Mouse (Mus musculus) B cell, adult 62 days (primary cell): ENCODE data around the gene Psmd1. TPM values are rescaled to one million over a fixed set of nuclear protein-coding genes. Genes with fewer than 3 reads are reported as not detected.

Source experiments
- total RNA-seq: library from RNA; stranded (reverse); gene quantifications from 4 replicates; pipeline ENCODE4 v1.2.4, GENCODE M21; 2023

The Psmd1 gene
- total RNA-seq = 53.8 to 58.4 TPM (median 57.8 TPM) in 4 replicates

GRCm38 (mm10) chr1:86064271-86064991, at the start of gene Psmd1:
Gene Psmd1, plus strand, starts transcription at chr1:86064387.

GRCm38 (mm10) chr1:86016516-86016915, 47.7 kb upstream of the Psmd1 start, which contains the start of gene Spata3:
Gene Spata3, plus strand, starts transcription at chr1:86016816.

GRCm38 (mm10) chr1:86045848-86046805, 18.1 kb upstream of the Psmd1 start, which contains the start of gene 2810459M11Rik:
Gene 2810459M11Rik, plus strand, starts transcription at chr1:86045863.

GRCm38 (mm10) chr1:86111779-86112178, 47.6 kb downstream of the Psmd1 start, which contains the start of gene Htr2b:
Gene Htr2b, minus strand, starts transcription at chr1:86111970.

GRCm38 (mm10) chr1:86133337-86133736, 69.2 kb downstream of the Psmd1 start, which contains the start of gene Gm21972:
Gene Gm21972, plus strand, starts transcription at chr1:86133637.

GRCm38 (mm10) chr1:86154133-86154823, 90.1 kb downstream of the Psmd1 start, which contains the start of gene Armc9:
Gene Armc9, plus strand, starts transcription at chr1:86154780.

Other genes with a start within 250 kb of the Psmd1 start
- 18.0 to 23.6 TPM (median 20.4 TPM) in 4 replicates for gene Itm2c, start 170.1 kb upstream of the Psmd1 start, total RNA-seq
- gene 4933407L21Rik, start 135.9 kb upstream of the Psmd1 start, total RNA-seq = 0.50 to 1.2 TPM (median 0.86 TPM) in 3 of 4 replicates, not detected in the other
- gene Gpr55, start 103.4 kb upstream of the Psmd1 start, total RNA-seq = 2.0 to 2.7 TPM (median 2.5 TPM) in 4 replicates
- gene Spata3, start 47.6 kb upstream of the Psmd1 start, total RNA-seq = not detected in 4 replicates
- gene 2810459M11Rik, start 18.5 kb upstream of the Psmd1 start, total RNA-seq = 0.27 to 0.33 TPM in 2 of 4 replicates, not detected in the others
- gene Htr2b, start 47.6 kb downstream of the Psmd1 start, total RNA-seq = not detected in 4 replicates
- 1.9 to 2.3 TPM (median 2.0 TPM) in 3 of 4 replicates, not detected in the other for gene Gm21972, start 69.2 kb downstream of the Psmd1 start, total RNA-seq
- gene Armc9, start 90.4 kb downstream of the Psmd1 start, total RNA-seq = 5.3 to 7.1 TPM (median 6.6 TPM) in 4 replicates
- gene B3gnt7, start 238.4 kb downstream of the Psmd1 start, total RNA-seq = 19.4 to 26.5 TPM (median 21.7 TPM) in 4 replicates